Mouse (Mus musculus): ENCODE results near the gene Dzip3. TPM values are rescaled to one million over a fixed set of nuclear protein-coding genes. Genes with fewer than 3 reads are reported as not detected.
A peak's percentile ranks its signal among the peaks of the same experiment; 100 is the strongest.

The Dzip3 gene
- polyA plus RNA-seq, 1 experiment from 2014 or later, result 59.2 TPM

DNA sequence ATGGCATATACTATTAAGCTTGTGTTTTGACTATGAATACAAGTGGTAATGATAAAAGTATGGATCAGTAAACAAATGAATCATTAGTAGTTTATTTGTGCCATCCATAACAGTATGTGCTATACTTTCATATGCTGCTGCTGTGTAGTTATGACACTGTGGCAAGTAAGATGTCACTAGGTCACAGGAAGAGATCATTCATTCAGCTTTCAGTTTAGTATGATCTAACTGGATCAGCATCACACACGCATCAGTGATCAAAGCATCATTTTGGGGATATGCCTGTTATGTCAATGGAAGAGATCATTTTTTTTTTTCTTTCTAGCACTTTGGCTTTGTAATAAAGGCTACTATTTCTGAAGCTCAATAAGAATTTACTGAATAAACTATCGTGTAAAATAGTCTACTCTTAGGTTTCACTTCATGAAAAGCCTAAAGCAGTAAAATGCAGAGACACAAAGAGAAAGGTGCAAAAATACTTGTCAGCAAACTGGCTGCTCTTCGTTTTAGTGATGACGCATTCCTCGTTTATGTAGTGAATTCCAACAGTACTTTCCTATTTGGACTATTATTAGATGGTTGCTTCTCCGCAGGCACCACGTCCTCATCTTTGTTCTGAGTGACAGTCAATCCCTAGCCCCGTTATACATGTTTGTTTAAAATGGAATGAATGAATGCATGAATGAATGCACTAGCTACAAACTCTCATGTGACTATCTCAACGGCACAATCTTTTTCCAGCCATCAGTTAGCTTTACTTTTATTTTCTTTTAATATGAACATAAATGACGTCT lies 1.3 kb downstream of the Dzip3 start:
- Histone ChIP-seq H3K4me1 (ENCODE audit: control insufficient read depth, insufficient read depth, low read length) (peaks cover 14% of the 10 kb centered on the region), H3K9ac (ENCODE audit: low read depth, low read length) (peak overlapping the region; percentile 98), H3K27ac (ENCODE audit: low read length) (peak overlapping the region; percentile 54; the same call in 1 of the 2 replicates), H3K4me2 (ENCODE audit: low read length) (peak overlapping the region; percentile 81), H3K36me3 (ENCODE audit: control insufficient read depth, insufficient read depth, low read length) (no peaks in the 10 kb centered on the region), H3K9me3 (replicated peaks; ENCODE audit: control insufficient read depth, low read length, poor library complexity, severe bottlenecking) (no peaks in the 10 kb centered on the region), H3K27me3 (ENCODE audit: control insufficient read depth, insufficient read depth, low read depth, low read length) (no peaks in the 10 kb centered on the region), H3K4me3 (ENCODE audit: low read depth, low read length) (peak overlapping the region; percentile 96)
- no peak for ATAC-seq
- 27% methylated on average over 10 of the region's 10 CpGs for WGBS

DNA sequence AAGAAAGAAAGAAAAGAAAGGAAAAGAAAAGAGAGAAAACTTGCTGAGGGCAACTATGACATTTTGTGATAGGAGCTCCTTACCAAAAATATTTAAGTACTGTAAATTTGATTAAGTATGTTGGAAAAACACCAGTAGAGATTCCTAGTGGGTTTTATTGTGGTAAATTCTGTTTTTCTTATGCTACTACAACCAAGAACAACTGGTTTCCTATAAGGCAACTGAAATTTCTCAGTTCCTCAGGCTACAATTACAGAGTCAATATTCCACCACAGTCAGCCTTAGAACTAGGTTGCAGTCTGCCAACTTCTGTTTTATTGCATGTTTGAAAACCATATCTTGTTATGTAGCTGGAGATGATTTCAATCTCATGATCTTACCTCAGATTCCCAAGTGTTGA lies 4.3 kb downstream of the Dzip3 start:
- Histone ChIP-seq H3K4me1 (ENCODE audit: control insufficient read depth, insufficient read depth, low read length) (peaks cover 13% of the 10 kb centered on the region), H3K9ac (ENCODE audit: low read depth, low read length) (no peak overlapping the region), H3K4me3 (ENCODE audit: low read depth, low read length) (no peak overlapping the region), H3K27ac (ENCODE audit: low read length) (no peak overlapping the region), H3K4me2 (ENCODE audit: low read length) (no peak overlapping the region), H3K36me3 (ENCODE audit: control insufficient read depth, insufficient read depth, low read length) (no peaks in the 10 kb centered on the region), H3K27me3 (ENCODE audit: control insufficient read depth, insufficient read depth, low read depth, low read length) (no peaks in the 10 kb centered on the region), H3K9me3 (replicated peaks; ENCODE audit: control insufficient read depth, low read length, poor library complexity, severe bottlenecking) (no peaks in the 10 kb centered on the region)
- no peak for ATAC-seq

DNA sequence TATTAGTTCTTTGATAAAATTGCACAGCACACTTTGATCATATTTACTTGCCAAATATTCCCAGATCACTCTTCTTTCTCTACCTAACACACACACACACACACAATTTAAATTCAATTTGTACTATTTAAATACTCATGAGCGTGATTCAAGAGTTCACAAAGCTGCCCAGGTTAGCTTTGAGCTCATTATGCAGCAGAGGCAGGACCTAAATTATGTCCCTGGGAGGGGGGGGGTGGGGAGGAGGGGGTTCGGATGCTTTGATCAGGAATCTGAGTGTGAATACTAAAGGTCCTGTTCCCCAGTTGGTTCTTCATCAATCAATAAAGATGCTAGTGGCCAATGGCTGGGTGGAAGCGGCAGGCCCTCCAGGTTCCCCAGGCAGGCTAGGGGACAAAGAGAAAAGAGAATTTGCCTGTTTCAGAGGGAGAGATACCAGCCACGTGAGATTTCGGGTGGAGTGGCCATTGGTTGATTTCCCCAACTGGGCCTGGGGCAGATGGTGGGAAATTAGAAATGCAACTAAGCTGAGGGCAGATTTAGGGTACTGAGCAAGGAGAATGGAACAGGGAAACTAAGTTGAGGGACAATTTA lies 8.8 kb downstream of the Dzip3 start:
- Histone ChIP-seq H3K9ac (ENCODE audit: low read depth, low read length) (no peak overlapping the region), H3K4me2 (ENCODE audit: low read length) (no peak overlapping the region), H3K9me3 (replicated peaks; ENCODE audit: control insufficient read depth, low read length, poor library complexity, severe bottlenecking) (no peaks in the 10 kb centered on the region), H3K27me3 (ENCODE audit: control insufficient read depth, insufficient read depth, low read depth, low read length) (no peaks in the 10 kb centered on the region), H3K36me3 (ENCODE audit: control insufficient read depth, insufficient read depth, low read length) (0 out of 2 replicates have a peak, but pooled peaks cover 3% of the 10 kb centered on the region), H3K4me1 (ENCODE audit: control insufficient read depth, insufficient read depth, low read length) (peaks cover 3% of the 10 kb centered on the region; the same call in 1 of the 2 replicates), H3K4me3 (ENCODE audit: low read depth, low read length) (no peak overlapping the region), H3K27ac (ENCODE audit: low read length) (no peak overlapping the region)
- 59% methylated on average over 5 of the region's 5 CpGs for WGBS
- no peak for ATAC-seq

DNA sequence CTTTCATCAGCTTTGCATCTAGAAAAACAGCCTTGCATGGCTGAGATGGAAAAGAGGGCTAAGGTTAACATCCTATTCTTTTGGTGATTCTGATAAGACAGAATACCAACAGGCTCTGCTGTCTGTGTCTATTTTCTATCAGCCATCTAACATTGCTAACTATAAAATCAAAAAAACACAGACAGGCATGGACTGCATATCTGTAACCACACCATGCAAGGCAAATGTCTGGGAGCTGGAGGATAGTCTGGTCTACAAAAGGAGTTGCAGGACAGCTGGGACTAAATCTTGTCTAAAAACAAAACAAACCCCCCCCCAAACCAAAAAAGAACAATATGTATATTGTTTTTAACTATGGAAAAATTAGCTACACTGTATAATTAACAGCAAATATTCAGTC lies 14.0 kb downstream of the Dzip3 start:
- Histone ChIP-seq H3K9ac (ENCODE audit: low read depth, low read length) (no peak overlapping the region), H3K4me1 (ENCODE audit: control insufficient read depth, insufficient read depth, low read length) (no peaks in the 10 kb centered on the region), H3K27me3 (ENCODE audit: control insufficient read depth, insufficient read depth, low read depth, low read length) (no peaks in the 10 kb centered on the region), H3K4me3 (ENCODE audit: low read depth, low read length) (no peak overlapping the region), H3K4me2 (ENCODE audit: low read length) (no peak overlapping the region), H3K9me3 (replicated peaks; ENCODE audit: control insufficient read depth, low read length, poor library complexity, severe bottlenecking) (no peaks in the 10 kb centered on the region), H3K27ac (ENCODE audit: low read length) (no peak overlapping the region), H3K36me3 (ENCODE audit: control insufficient read depth, insufficient read depth, low read length) (peaks cover 12% of the 10 kb centered on the region; the same call in 1 of the 2 replicates)
- no peak for ATAC-seq

DNA sequence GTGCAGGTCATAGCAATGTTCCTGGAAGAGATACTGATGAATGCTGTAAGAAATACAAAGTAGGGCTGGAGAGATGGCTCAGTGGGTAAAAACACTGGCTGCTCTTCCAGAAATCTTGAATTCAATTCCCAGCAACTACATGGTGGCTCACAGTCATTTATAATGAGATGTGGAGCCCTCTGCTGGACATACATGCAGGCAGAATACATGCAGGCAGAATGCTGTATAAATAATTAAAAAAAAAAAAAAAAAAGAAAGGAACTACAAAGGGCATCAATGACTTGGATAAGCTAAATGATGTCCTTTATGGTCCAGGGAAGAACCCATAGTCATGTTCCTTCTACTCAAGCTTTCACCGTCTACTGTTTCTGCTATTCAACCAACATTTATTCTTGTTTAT lies 20.4 kb downstream of the Dzip3 start:
- 97% methylated on average over 1 of the region's 1 CpGs for WGBS

DNA sequence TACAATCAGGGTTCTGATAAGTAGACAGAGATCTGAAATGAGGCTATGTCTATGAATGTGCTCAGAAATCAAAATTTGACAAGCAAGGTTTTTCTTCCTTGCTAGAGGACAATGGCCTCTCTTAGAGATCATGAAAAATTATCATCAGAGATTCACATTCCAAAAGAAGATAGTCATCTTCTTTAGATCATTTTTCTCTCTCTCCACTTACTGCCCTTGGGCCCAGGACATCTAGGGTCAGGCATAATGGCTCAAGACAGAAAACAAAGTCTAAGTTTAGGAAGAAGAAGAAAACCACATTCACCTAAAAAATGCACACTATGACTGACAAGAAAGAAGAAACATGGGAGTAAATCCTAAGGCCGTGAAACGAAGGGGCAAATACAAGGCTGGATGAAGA lies 21.0 kb downstream of the Dzip3 start:
- WGBS, result 92% methylated on average over 2 of the region's 2 CpGs
- ATAC-seq, result no peak
- H3K9me3 ChIP-seq (replicated peaks; ENCODE audit: control insufficient read depth, low read length, poor library complexity, severe bottlenecking), result no peaks in the 10 kb centered on the region

More for the DNA sequence above, 20.4 kb downstream of the Dzip3 start:
- ATAC-seq, result no peak
- Histone ChIP-seq H3K4me1 (ENCODE audit: control insufficient read depth, insufficient read depth, low read length) (no peaks in the 10 kb centered on the region), H3K27ac (ENCODE audit: low read length) (no peak overlapping the region), H3K4me2 (ENCODE audit: low read length) (no peak overlapping the region), H3K36me3 (ENCODE audit: control insufficient read depth, insufficient read depth, low read length) (peaks cover 14% of the 10 kb centered on the region; the same call in 1 of the 2 replicates), H3K27me3 (ENCODE audit: control insufficient read depth, insufficient read depth, low read depth, low read length) (no peaks in the 10 kb centered on the region), H3K9ac (ENCODE audit: low read depth, low read length) (no peak overlapping the region), H3K9me3 (replicated peaks; ENCODE audit: control insufficient read depth, low read length, poor library complexity, severe bottlenecking) (no peaks in the 10 kb centered on the region), H3K4me3 (ENCODE audit: low read depth, low read length) (no peak overlapping the region)

DNA sequence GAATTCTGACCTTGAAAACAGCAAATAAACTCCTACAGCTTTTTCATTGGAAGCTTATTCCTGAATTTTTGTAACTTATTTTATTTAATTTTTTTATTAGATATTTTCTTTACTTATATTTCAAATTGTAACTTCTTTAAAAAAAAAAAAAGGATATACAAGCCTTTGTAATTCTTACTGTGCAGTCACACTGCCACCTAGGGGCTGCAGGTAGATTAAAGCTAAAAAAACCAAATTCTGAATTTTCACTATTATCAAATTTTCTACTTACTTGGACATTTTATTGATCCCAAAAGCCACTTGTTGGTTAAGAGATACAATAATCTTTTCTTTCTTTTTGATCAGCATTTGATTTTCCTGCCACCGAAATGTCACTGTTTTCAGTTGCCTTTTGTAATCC lies 52.2 kb downstream of the Dzip3 start:
- Histone ChIP-seq H3K36me3 (ENCODE audit: control insufficient read depth, insufficient read depth, low read length) (peaks cover 8% of the 10 kb centered on the region; the same call in 1 of the 2 replicates), H3K4me1 (ENCODE audit: control insufficient read depth, insufficient read depth, low read length) (no peaks in the 10 kb centered on the region), H3K27ac (ENCODE audit: low read length) (no peak overlapping the region), H3K9me3 (replicated peaks; ENCODE audit: control insufficient read depth, low read length, poor library complexity, severe bottlenecking) (no peaks in the 10 kb centered on the region), H3K27me3 (ENCODE audit: control insufficient read depth, insufficient read depth, low read depth, low read length) (no peaks in the 10 kb centered on the region), H3K4me3 (ENCODE audit: low read depth, low read length) (no peak overlapping the region), H3K9ac (ENCODE audit: low read depth, low read length) (no peak overlapping the region), H3K4me2 (ENCODE audit: low read length) (no peak overlapping the region)
- WGBS, result 87% methylated on average over 1 of the region's 1 CpGs
- no peak for ATAC-seq

More for the DNA sequence above, 21.0 kb downstream of the Dzip3 start:
- H3K36me3 ChIP-seq (ENCODE audit: control insufficient read depth, insufficient read depth, low read length), result peaks cover 9% of the 10 kb centered on the region; the same call in 1 of the 2 replicates
- H3K4me3 ChIP-seq (ENCODE audit: low read depth, low read length), result no peak overlapping the region
- no peak overlapping the region for H3K4me2 ChIP-seq (ENCODE audit: low read length)
- no peaks in the 10 kb centered on the region for H3K27me3 ChIP-seq (ENCODE audit: control insufficient read depth, insufficient read depth, low read depth, low read length)
- no peak overlapping the region for H3K27ac ChIP-seq (ENCODE audit: low read length)
- H3K4me1 ChIP-seq (ENCODE audit: control insufficient read depth, insufficient read depth, low read length), result no peaks in the 10 kb centered on the region
- no peak overlapping the region for H3K9ac ChIP-seq (ENCODE audit: low read depth, low read length)

DNA sequence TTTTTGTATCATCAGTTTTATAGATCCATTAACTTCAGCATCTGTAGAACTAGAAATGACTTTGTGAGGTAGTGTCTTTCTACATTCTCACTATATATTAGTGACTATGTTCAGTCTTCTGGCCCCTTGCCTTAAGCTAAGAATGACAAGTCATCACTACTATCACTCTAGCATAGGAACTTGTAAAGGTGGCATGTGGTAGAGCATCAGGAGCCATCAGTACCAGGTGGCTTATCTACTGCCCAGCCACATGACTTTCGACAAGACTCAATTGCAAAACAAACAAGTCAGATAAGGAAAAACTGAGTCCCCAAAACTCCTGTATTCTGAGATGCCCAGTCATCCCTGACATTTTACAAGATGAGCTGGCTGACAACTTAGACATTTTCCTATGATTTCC lies 70.2 kb downstream of the Dzip3 start:
- H3K36me3 ChIP-seq (ENCODE audit: control insufficient read depth, insufficient read depth, low read length), result peaks cover 26% of the 10 kb centered on the region
- no peaks in the 10 kb centered on the region for H3K9me3 ChIP-seq (replicated peaks; ENCODE audit: control insufficient read depth, low read length, poor library complexity, severe bottlenecking)
- no peak overlapping the region for H3K9ac ChIP-seq (ENCODE audit: low read depth, low read length)
- no peaks in the 10 kb centered on the region for H3K4me1 ChIP-seq (ENCODE audit: control insufficient read depth, insufficient read depth, low read length)
- H3K4me2 ChIP-seq (ENCODE audit: low read length), result no peak overlapping the region
- no peaks in the 10 kb centered on the region for H3K27me3 ChIP-seq (ENCODE audit: control insufficient read depth, insufficient read depth, low read depth, low read length)
- whole genome bisulfite sequencing, result 97% methylated on average over 1 of the region's 1 CpGs
- H3K27ac ChIP-seq (ENCODE audit: low read length), result no peak overlapping the region
- no peak for ATAC-seq
- H3K4me3 ChIP-seq (ENCODE audit: low read depth, low read length), result no peak overlapping the region

DNA sequence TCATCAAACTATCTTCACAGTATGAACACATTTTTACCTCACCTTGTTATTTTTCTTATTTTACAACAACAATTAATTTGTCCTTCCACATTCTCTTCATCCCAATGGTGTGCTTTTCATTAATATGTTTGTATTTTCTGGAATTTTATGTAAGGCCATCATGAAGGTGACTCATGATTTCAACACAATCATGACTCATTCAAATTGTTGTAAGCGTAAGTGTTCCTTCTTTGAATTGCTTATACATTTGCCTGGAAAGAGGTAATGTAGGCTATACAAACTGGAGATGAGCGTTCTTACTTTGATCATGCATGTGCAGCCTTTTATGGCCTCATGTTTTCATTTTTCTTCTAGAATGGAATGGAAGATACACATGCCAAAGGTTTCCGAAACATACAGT lies 80.8 kb downstream of the Dzip3 start:
- no peaks in the 10 kb centered on the region for H3K27me3 ChIP-seq (ENCODE audit: control insufficient read depth, insufficient read depth, low read depth, low read length)
- H3K4me2 ChIP-seq (ENCODE audit: low read length), result no peak overlapping the region
- 92% methylated on average over 3 of the region's 3 CpGs for WGBS
- H3K9me3 ChIP-seq (replicated peaks; ENCODE audit: control insufficient read depth, low read length, poor library complexity, severe bottlenecking), result no peaks in the 10 kb centered on the region
- no peak overlapping the region for H3K27ac ChIP-seq (ENCODE audit: low read length)
- no peak for ATAC-seq
- no peaks in the 10 kb centered on the region for H3K36me3 ChIP-seq (ENCODE audit: control insufficient read depth, insufficient read depth, low read length)
- no peak overlapping the region for H3K4me3 ChIP-seq (ENCODE audit: low read depth, low read length)
- no peaks in the 10 kb centered on the region for H3K4me1 ChIP-seq (ENCODE audit: control insufficient read depth, insufficient read depth, low read length)
- H3K9ac ChIP-seq (ENCODE audit: low read depth, low read length), result no peak overlapping the region
